Comparison of ENCODE assay signal across 8 mouse cellular contexts in the genomic region with DNA sequence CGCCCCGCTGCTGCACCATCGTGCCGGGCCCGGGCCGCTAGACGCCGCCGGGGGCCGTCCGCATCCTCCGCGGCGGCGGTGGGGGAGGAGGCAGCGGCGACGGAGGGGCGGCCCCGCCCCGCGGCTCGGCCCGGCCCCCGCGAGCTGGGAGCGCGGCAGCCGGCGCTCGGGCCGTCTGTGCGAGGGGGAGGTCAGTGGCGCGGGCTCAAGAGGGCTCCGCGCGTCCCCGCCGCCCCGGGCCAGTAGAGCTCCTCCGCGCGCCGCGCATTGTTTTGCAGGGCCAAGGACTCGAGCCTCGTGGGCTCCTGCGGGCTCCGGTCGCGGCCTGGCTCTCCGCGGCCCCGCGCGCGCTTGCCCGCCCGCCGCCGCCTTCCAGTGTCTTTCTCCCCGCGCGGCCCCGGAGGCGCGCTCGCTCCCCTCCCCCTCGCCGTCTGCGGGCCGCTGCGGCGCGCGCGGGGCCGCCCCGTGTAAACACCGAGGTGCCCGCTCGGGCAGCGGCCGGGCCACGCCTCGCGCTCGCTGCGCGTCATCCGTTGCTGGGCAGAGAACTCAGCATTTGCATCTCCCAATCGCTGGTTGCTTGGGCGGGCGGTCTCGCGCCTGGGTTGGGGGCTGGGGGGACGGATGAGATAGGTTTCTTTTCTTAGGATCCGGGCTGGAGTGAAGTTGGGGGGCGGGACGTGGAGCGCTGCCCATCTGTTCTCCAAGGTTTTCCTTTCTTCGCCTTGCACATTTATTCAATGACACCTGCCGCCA. TPM values are rescaled to one million over a fixed set of nuclear protein-coding genes. Genes with fewer than 3 reads are reported as not detected.
DNase-seq lines count a peak whose midpoint lies in the region; ATAC-seq and TF ChIP-seq lines count a peak whose summit lies in the region.

A gene (minus strand): TSS at position 384 of the 756 bp plus-strand sequence.

- peak within 1 kb of the TSS; percentile 81 for H3K4me3 ChIP-seq in ES-Bruce4 (ENCODE audit: low read depth, low read length)
- peak within 1 kb of the TSS; percentile 94 for H3K4me3 ChIP-seq in forebrain, embryonic 14.5 days (ENCODE audit: low read depth, low read length)
- H3K4me3 ChIP-seq in liver, embryonic 16.5 days (ENCODE audit: low read depth, low read length) = peak within 1 kb of the TSS; percentile 79
- H3K4me3 ChIP-seq in neural tube, embryonic 12.5 days = peak within 1 kb of the TSS; percentile 94
- H3K4me3 ChIP-seq in stomach, postnatal 0 days (ENCODE audit: low read depth, low read length) = peak within 1 kb of the TSS; percentile 82

- peak within 1 kb of the TSS; percentile 93 for H3K9ac ChIP-seq in ES-Bruce4 (ENCODE audit: low read depth, poor library complexity, severe bottlenecking)
- H3K9ac ChIP-seq in forebrain, embryonic 14.5 days (ENCODE audit: low read length) = peak within 1 kb of the TSS; percentile 97
- peak within 1 kb of the TSS; percentile 83 for H3K9ac ChIP-seq in liver, embryonic 16.5 days (ENCODE audit: low read depth, low read length)
- peak within 1 kb of the TSS; percentile 97 for H3K9ac ChIP-seq in neural tube, embryonic 12.5 days
- H3K9ac ChIP-seq in stomach, postnatal 0 days (ENCODE audit: low read length) = peak within 1 kb of the TSS; percentile 86

- no peak for TF ChIP-seq POLR2A in ES-Bruce4 (IDR thresholded peaks at IDR 0.05; ENCODE audit: insufficient read depth, low read length)

- H3K27ac ChIP-seq in ES-Bruce4 (ENCODE audit: insufficient read depth, low read length) = peak within 1 kb of the TSS; percentile 80
- peak within 1 kb of the TSS; percentile 100 for H3K27ac ChIP-seq in forebrain, embryonic 14.5 days (ENCODE audit: low read depth, low read length)
- peak within 1 kb of the TSS; percentile 93 for H3K27ac ChIP-seq in liver, embryonic 16.5 days (ENCODE audit: low read length)
- peak within 1 kb of the TSS; percentile 98 for H3K27ac ChIP-seq in neural tube, embryonic 12.5 days
- H3K27ac ChIP-seq in stomach, postnatal 0 days (replicated peaks) = peak within 1 kb of the TSS; percentile 98

- H3K9me3 ChIP-seq in ES-Bruce4 (replicated peaks; ENCODE audit: control insufficient read depth, insufficient read depth, low read length, poor library complexity, severe bottlenecking) = no peaks in the 10 kb centered on the region
- H3K9me3 ChIP-seq in forebrain, embryonic 14.5 days (replicated peaks; ENCODE audit: control insufficient read depth, low read length) = no peaks in the 10 kb centered on the region
- H3K9me3 ChIP-seq in liver, embryonic 16.5 days (replicated peaks; ENCODE audit: control insufficient read depth, low read length) = no peaks in the 10 kb centered on the region
- no peaks in the 10 kb centered on the region for H3K9me3 ChIP-seq in neural tube, embryonic 12.5 days
- no peaks in the 10 kb centered on the region for H3K9me3 ChIP-seq in stomach, postnatal 0 days (ENCODE audit: control insufficient read depth, low read length)

- H3K4me1 ChIP-seq in ES-Bruce4 (ENCODE audit: control insufficient read depth, insufficient read depth, low read length) = peaks cover 7% of the 10 kb centered on the region
- peaks cover 19% of the 10 kb centered on the region for H3K4me1 ChIP-seq in forebrain, embryonic 14.5 days (ENCODE audit: control insufficient read depth, insufficient read depth, low read length)
- H3K4me1 ChIP-seq in liver, embryonic 16.5 days (ENCODE audit: control insufficient read depth, low read depth, low read length) = peaks cover 42% of the 10 kb centered on the region
- H3K4me1 ChIP-seq in neural tube, embryonic 12.5 days = peaks cover 37% of the 10 kb centered on the region
- no peaks in the 10 kb centered on the region; the same call in 1 of the 2 replicates for H3K4me1 ChIP-seq in stomach, postnatal 0 days (replicated peaks; ENCODE audit: control insufficient read depth, insufficient read depth)

- intact Hi-C loops in heart, postnatal 10 days (cut with DNase I) = loop anchor here (2.0 kb wide), 1 partner anchor 17 kb away; a partner anchor contains a TSS

- DNase-seq in forebrain, embryonic 14.5 days (ENCODE audit: low spot score) = peak; percentile 98
- DNase-seq in heart, postnatal 10 days = peak; percentile 99
- peak; percentile 100 for DNase-seq in kidney, postnatal 4 days
- DNase-seq in stomach, postnatal 0 days (ENCODE audit: low spot score) = peak; percentile 98

- WGBS in forebrain, embryonic 14.5 days = under 1% methylated on average over 71 of the region's 104 CpGs
- WGBS in liver, embryonic 16.5 days (ENCODE audit: insufficient replicate concordance) = 0% methylated on average over 83 of the region's 104 CpGs
- under 1% methylated on average over 92 of the region's 104 CpGs for WGBS in neural tube, embryonic 12.5 days
- under 1% methylated on average over 61 of the region's 104 CpGs for WGBS in stomach, postnatal 0 days

- no peaks in the 10 kb centered on the region for H3K27me3 ChIP-seq in ES-Bruce4 (ENCODE audit: control insufficient read depth, insufficient read depth, low read length, poor library complexity, severe bottlenecking)
- no peaks in the 10 kb centered on the region for H3K27me3 ChIP-seq in forebrain, embryonic 14.5 days (replicated peaks; ENCODE audit: control insufficient read depth, insufficient read depth, low read length)
- H3K27me3 ChIP-seq in liver, embryonic 16.5 days (ENCODE audit: control insufficient read depth, insufficient read depth, low read depth, low read length) = no peaks in the 10 kb centered on the region
- H3K27me3 ChIP-seq in neural tube, embryonic 12.5 days (replicated peaks) = no peaks in the 10 kb centered on the region
- H3K27me3 ChIP-seq in stomach, postnatal 0 days (ENCODE audit: control insufficient read depth, insufficient read depth, low read length) = no peaks in the 10 kb centered on the region

- no peaks in the 10 kb centered on the region for H3K36me3 ChIP-seq in ES-Bruce4 (ENCODE audit: control insufficient read depth, insufficient read depth, low read length, poor library complexity, severe bottlenecking)
- no peaks in the 10 kb centered on the region for H3K36me3 ChIP-seq in forebrain, embryonic 14.5 days (ENCODE audit: control insufficient read depth, insufficient read depth, low read length)
- H3K36me3 ChIP-seq in liver, embryonic 16.5 days (ENCODE audit: control insufficient read depth, insufficient read depth) = no peaks in the 10 kb centered on the region
- H3K36me3 ChIP-seq in neural tube, embryonic 12.5 days = peaks cover 4% of the 10 kb centered on the region
- H3K36me3 ChIP-seq in stomach, postnatal 0 days (ENCODE audit: control insufficient read depth, insufficient read depth, low read length) = no peaks in the 10 kb centered on the region

- no peak for TF ChIP-seq CTCF in ES-Bruce4 (IDR thresholded peaks at IDR 0.05; ENCODE audit: low read depth, low read length)
- no peak for TF ChIP-seq CTCF in stomach, postnatal 0 days (IDR thresholded peaks at IDR 0.05; ENCODE audit: low read depth)

- peak within 1 kb of the TSS; percentile 56 for H3K4me2 ChIP-seq in forebrain, embryonic 14.5 days (ENCODE audit: low read length)
- H3K4me2 ChIP-seq in liver, embryonic 16.5 days (ENCODE audit: low read depth, low read length) = peak within 1 kb of the TSS; percentile 90
- H3K4me2 ChIP-seq in neural tube, embryonic 12.5 days (replicated peaks) = peak within 1 kb of the TSS; percentile 84
- H3K4me2 ChIP-seq in stomach, postnatal 0 days (replicated peaks; ENCODE audit: low read depth) = peak within 1 kb of the TSS; percentile 88

- ATAC-seq in cerebellum, adult (ENCODE audit: insufficient number of reproducible peaks, low FRiP score, low TSS enrichment) = peak; percentile 78
- ATAC-seq in forebrain, embryonic 14.5 days = peak; percentile 76
- peak; percentile 66 for ATAC-seq in liver, embryonic 16.5 days (ENCODE audit: low read depth)
- peak; percentile 70 for ATAC-seq in neural tube, embryonic 12.5 days (ENCODE audit: low FRiP score, low read depth)
- peak; percentile 64 for ATAC-seq in stomach, postnatal 0 days (ENCODE audit: low FRiP score, low TSS enrichment)

- peak; percentile 54; the same call in 1 of the 2 replicates for TF ChIP-seq EP300 in ES-Bruce4 (IDR thresholded peaks at IDR 0.05; ENCODE audit: insufficient read depth, low read depth, low read length)
- TF ChIP-seq EP300 in stomach, postnatal 0 days (optimal IDR thresholded peaks at IDR 0.05) = no peak

RNA-seq across cellular contexts. Expression of the gene that starts here (rescaled TPM):
- 27.5 and 31.3 TPM in 2 replicates for polyA plus RNA-seq in ES-Bruce4 (2011; ENCODE audit: insufficient read depth, insufficient read length, low read depth, missing spikeins)
- 18.2 and 21.8 TPM in 2 replicates for polyA plus RNA-seq in forebrain, embryonic 14.5 days (2014; fragmentation: Nextera tagmentation; extraction: Ambion mirVana)
- total RNA-seq in heart, postnatal 10 days (2021) = 10 to 100 TPM; 26.3 to 37.8 TPM
- polyA plus RNA-seq in liver, embryonic 16.5 days (2015; fragmentation: Nextera tagmentation; extraction: Ambion mirVana) = 0.77 and 0.99 TPM in 2 replicates
- 18.5 and 18.9 TPM in 2 replicates for polyA plus RNA-seq in neural tube, embryonic 12.5 days (2016; fragmentation: Nextera tagmentation; extraction: Ambion mirVana)
- polyA plus RNA-seq in stomach, postnatal 0 days (2015; fragmentation: Nextera tagmentation; extraction: Ambion mirVana) = 2.7 and 3.0 TPM in 2 replicates

Comparison
In these comparisons a context has a peak if more than half of its experiments do, and no peak if none do; other contexts are left out.
1. Peak in every context shown above with its lines: DNase-seq, ATAC-seq, H3K4me3 ChIP-seq and H3K27ac ChIP-seq.
2. Peak in ATAC-seq, H3K4me3 ChIP-seq, H3K27ac ChIP-seq, H3K9ac ChIP-seq and H3K4me2 ChIP-seq in liver, embryonic 16.5 days; RNA of the gene not detected or under 1 TPM.